Mouse (Mus musculus): ENCODE measurements around the gene Gm20388.

Gm20388 gene

DNA sequence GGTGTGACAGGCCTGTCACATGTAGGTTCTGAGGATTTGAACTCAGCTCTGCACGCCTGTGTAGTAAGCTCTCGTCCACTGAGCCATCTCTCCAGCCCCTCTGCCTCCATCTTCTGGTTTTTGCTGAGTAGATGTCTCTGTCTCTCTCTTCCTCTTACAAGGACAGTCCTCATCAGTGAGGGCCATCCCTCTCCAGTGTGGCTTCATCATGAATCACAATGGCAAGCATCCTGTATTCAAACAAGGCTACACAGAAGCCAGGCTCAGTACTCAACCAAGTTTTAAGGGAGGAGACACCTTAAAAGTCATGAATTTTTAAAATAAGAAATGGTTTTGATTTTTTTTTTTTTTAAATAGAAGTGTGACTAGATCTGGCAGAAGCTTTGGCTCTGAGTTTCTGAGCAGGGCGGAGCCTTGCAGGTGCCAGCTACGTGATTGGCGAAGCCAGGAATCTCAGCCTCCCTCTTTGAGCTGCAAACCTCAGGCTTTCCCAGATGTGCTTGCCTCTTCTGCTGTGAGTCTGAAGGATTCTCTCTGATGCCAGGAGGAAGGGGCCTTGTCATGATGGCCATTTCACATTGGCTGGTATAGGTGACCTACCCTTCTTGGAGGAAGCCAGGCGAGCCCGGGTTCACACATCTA is 2206.2 kb downstream of the Gm20388 start:
- DNase-seq (ENCODE audit: extremely low spot score, low read depth, low spot score): no peak

DNA sequence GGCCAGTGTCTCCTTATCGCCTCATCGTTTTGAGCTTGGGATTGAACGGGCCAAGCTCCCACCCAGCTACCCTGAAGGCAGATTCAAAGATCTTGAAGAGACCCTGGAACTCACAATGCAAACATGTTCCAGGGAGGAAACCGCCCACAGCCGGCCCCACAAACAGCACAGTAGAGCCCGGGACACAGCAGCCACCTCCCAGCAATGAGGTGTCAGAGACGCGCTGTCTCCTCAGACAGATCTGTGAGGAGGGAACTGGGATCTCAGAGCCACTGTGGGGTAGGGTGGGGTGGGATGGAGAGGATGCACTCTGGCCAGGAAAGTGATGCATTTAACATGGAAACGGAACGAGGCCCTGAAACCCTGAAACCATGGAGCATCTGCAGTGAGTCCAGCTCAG is 2207.5 kb downstream of the Gm20388 start:
- DNase-seq (ENCODE audit: extremely low spot score, low read depth, low spot score): no peak

- no peak for DNase-seq (ENCODE audit: extremely low spot score, low read depth, low spot score)
These were observed 2207.9 kb downstream of the Gm20388 start for GRCm38 (mm10) chr8:122118536-122118935.

- DNase-seq (ENCODE audit: extremely low spot score, low read depth, low spot score): no peak
These were observed 2213.7 kb downstream of the Gm20388 start for GRCm38 (mm10) chr8:122124326-122124725.

DNA sequence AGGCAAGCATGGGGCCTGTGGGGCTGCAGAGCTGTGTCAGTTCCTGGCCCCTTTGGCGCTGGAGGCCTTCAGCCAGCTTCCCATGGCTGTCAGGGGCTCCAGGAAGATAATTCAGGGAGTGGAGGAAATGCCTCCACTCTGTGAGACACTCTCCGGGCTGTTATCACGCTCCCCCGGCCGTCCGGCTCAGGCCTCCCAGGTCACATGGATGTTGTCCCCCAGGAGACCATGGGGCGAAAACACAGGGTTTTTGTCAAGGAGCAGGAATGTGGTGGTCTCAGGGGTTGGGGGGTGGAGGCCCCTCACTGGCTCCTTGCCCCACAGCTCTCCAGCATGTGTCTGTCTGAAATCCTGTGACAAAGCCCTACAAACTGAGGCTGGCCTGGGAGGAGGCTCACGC is 2216.0 kb downstream of the Gm20388 start:
- no peak for DNase-seq (ENCODE audit: extremely low spot score, low read depth, low spot score)

DNA sequence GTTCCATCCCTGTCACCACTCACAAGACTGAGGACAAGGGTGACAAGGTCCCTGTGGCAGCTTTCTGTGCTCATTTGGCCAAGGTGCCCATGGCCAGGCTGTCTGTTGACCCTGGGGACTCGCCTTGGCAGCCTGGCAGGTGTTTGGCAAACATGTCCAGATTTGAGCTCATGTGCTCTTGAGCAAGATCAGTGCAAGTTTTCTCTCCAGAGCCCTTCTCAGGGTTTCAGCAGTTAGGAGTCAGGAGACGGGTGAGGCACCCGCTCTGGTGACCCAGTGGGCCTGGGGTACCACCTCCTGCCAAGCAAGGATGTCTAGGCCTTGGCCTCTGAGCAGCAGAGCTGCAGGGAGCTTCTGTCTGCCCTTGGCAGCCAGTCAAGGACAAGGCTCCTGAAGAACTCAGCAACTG is 2223.5 kb downstream of the Gm20388 start:
- no peak for DNase-seq (ENCODE audit: extremely low spot score, low read depth, low spot score)

GRCm38 (mm10) chr8:122135494-122135893 is 2224.9 kb downstream of the Gm20388 start:
- DNase-seq (ENCODE audit: extremely low spot score, low read depth, low spot score): no peak

DNA sequence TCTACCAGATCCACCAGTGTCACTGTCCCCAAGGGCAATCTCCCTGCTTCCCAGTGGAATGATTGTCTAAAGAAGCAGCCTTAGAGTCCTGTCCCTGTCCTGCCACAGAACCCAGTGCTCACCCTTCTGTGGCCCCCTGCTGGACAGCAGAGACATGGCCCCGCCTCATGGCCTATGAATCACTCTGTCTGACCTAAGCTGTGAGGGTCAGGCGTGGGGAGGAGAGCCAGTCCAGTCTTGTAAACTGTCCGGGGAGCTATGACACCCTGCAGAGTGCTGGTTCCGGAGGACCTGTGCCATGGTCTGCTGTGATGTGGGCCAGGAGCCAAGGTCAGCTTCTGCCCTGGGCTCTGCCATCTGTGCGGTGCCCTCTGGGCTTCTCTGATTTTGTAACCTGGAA is 2229.1 kb downstream of the Gm20388 start:
- DNase-seq (ENCODE audit: extremely low spot score, low read depth, low spot score): no peak

DNA sequence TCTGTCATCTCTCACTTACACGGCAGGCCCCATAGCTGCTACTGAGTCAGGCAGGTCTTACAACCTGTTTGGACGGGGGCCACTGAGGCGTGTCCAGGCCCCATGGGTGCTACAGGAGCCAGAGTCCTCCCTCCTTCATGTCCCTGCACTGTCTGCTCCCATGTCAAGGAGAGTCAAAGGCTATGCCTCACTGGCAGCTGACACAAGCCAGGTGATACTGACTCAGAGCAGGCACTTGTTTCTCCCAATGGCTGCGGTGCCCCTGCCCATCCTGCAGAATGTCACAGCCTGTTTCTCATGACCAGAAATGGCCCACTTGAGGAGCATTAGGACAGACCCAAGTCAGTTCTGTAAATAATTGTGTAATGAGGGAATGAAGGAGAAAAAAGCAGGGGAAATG is 2229.8 kb downstream of the Gm20388 start:
- no peak for DNase-seq (ENCODE audit: extremely low spot score, low read depth, low spot score)

DNA sequence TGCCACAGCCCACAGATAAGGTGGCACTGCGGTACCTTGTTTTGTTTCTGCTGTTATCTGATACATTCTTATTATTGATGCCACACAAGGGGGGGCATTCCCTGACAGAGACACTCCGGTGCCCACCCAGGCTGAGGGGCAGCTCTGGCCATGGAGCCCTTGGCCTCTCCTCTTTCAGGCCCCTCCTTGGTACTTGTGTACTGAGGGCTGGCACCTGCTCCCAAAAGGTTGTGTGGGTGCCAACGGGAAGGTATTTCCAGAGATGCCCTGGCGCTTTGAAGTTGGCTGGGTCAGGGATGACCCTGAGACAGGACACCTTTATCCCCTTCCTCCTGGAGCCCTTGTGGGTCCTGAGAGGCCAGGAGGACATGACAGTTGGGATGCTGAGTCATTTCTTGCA is 2231.8 kb downstream of the Gm20388 start:
- DNase-seq (ENCODE audit: extremely low spot score, low read depth, low spot score): no peak

- no peak for DNase-seq (ENCODE audit: extremely low spot score, low read depth, low spot score)
These were observed 2232.6 kb downstream of the Gm20388 start for GRCm38 (mm10) chr8:122143231-122143630.

DNA sequence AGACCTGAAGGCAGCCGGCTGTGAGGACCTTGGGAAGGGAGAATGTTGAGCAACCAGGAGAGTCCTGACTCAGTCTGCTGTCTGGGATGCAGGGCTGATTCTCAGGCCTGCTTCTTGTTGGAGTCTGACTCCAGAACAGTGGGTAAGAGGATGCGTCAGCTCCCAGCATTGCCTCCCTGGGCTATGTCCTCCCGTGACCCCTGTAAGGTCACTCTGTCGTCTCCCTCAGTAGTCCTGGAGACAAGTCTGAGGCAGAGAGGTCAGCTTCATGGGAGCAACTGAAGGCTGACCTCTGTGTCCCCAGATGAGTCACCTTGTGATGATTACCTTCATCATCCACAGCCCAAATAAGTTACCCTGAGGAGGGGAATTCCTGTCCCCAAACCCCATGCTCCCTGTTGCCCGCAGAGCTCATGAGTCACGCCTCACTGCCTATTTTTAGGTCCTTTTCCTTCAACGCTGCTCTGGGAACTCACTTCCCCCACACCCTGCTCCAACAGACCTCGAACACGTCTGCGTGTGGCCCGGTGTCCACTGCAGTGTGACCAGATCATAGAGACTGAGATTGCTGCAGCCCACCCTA is 2234.2 kb downstream of the Gm20388 start:
- no peak for DNase-seq (ENCODE audit: extremely low spot score, low read depth, low spot score)

DNA sequence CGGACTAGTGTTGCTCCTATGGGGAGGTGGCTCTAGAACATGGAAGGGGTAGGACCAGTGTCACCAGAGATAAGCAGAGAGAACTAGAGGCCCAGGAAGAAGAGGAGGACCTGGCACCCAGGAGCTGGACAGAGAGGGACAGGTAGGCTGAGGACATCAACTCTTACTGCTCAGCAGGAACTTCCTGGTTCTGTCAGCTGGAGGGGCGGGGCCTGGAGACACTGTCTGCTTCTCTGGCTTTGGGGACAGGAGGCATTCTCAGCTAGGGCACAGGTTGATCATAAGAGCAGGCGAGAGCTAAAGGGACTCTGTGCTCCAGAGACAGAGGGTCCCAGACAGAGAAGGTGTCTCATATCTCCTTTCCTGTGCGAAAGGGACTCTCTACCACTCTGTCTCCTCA is 2238.4 kb downstream of the Gm20388 start:
- DNase-seq (ENCODE audit: extremely low spot score, low read depth, low spot score): no peak

GRCm38 (mm10) chr8:122149606-122150005 is 2239.0 kb downstream of the Gm20388 start:
- DNase-seq (ENCODE audit: extremely low spot score, low read depth, low spot score): no peak

DNA sequence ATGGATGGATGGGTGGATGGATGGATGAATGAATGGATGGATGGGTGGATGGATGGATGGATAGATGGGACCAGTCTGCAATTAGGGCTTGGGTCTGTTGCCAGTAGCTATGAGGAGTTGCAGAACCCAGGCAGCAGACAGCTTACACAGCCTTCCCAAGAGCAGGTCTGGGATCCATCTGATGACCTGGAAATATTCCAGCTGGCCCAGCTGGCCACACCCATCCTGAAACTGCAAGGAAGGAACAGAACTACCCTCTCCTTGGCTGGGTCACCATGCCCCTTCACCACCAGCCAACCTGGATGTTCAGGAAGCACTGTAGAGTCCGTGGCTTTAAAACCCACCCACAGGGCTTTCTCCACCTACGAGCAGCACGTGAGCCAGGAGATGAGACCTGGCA is 2240.9 kb downstream of the Gm20388 start:
- DNase-seq (ENCODE audit: extremely low spot score, low read depth, low spot score): no peak

- DNase-seq (ENCODE audit: extremely low spot score, low read depth, low spot score): no peak
These were observed 2244.5 kb downstream of the Gm20388 start for GRCm38 (mm10) chr8:122155082-122155643.

DNA sequence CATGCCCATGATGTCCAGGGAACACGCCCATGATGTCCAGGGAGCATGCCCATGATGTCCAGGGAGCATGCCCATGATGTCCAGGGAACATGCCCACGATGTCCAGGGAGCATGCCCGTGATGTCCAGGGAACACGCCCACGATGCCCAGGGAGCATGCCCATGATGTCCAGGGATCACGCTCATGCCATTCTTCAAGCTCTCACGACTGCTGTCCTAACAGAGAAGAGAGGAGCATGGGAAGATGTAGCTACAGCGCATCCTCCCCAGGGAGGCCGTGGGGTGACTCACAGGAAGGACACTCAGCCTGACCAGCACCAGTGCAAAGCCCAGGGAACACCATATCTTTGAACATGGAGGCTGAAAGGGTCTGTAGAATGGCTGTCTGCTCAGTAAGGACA is 2245.3 kb downstream of the Gm20388 start:
- no peak for DNase-seq (ENCODE audit: extremely low spot score, low read depth, low spot score)

GRCm38 (mm10) chr8:122157689-122158088 is 2247.0 kb downstream of the Gm20388 start:
- no peak for DNase-seq (ENCODE audit: extremely low spot score, low read depth, low spot score)

DNA sequence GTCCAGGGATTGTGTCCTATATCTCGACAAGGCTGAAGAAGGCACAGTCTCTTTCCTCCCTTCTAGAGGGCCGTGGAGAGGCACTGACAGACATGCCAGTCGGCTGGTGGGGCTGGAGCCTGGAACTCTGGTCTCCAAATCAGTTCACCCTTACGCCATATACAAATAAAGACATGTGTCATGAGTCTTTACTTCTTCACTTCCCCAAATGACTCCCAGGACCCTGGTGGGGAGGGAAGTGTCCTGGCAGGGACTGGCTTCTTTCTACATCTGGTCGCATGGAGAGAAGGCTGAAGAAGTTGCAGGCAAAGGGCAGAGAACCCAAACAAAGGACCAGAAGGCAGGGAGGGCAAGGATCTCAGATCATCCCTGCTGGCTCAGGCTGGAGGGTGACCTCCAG is 2249.5 kb downstream of the Gm20388 start:
- DNase-seq (ENCODE audit: extremely low spot score, low read depth, low spot score): no peak

DNA sequence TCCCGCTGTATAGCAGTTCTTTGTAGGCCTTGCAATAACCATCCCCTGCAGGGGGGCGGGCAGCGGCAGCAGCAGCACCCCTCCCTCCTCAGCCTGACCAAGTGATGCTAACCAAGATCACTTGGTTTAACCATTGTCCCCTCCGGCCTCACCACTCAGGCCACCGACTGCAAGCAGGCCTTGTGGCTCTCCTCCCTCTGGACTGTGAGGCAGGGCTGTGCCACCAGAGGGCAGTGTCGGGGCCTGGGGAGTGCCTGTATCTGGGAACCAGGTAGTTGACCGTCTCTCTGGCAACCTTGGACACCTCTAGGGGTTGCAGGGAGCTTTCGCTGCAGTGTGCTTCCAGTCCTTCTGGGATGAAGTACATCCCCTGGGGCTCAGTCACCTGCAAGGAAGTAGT is 2252.4 kb downstream of the Gm20388 start:
- DNase-seq (ENCODE audit: extremely low spot score, low read depth, low spot score): no peak

DNA sequence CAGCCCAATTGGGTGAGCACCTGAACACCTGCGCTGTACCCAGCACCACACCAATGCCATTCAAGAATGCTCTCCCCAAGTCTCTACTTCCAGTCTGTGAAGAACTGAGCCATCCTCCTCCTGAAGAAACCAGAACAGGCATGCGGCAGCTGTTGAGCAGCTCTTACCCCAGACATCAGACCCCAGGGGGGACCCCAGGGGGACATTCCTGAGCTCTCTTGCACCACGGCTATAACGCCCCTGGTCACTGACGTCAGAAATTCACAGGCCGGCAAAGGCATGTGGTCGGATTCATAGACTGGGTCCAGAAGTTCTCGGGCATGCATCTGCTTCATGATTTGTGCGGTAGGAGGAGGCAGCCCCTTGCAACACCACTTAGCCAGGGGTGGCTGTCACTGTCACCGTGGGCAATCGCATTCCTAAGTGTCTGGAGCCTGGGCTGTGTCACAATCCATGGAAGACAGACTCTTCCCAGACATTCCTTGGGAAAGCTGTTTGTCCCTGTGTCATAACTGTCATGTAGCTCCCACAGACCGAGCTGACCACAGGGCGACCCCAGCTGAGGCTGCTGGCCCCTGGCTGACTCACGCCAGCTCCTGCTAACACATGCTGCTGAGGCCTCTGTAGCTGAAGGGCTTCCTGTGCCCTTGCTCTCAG is 2256.7 kb downstream of the Gm20388 start:
- DNase-seq (ENCODE audit: extremely low spot score, low read depth, low spot score): no peak

GRCm38 (mm10) chr8:122169446-122169845 is 2258.8 kb downstream of the Gm20388 start:
- no peak for DNase-seq (ENCODE audit: extremely low spot score, low read depth, low spot score)
